Mouse (Mus musculus): Measurements from ENCODE around the gene Efna2.
"Not testable (repeated sequence)": the region's sequence is repeated elsewhere in the genome, so short reads cannot be mapped to it uniquely, and the experiment has no call there.

Gene Efna2

GRCm38 (mm10) chr10:80189999-80190398, 10.7 kb downstream of the Efna2 start:
- no peak for DNase-seq (ENCODE audit: low read depth)

GRCm38 (mm10) chr10:80190491-80191051, 11.3 kb downstream of the Efna2 start:
- peak; percentile 12 for DNase-seq (ENCODE audit: low read depth)

DNA sequence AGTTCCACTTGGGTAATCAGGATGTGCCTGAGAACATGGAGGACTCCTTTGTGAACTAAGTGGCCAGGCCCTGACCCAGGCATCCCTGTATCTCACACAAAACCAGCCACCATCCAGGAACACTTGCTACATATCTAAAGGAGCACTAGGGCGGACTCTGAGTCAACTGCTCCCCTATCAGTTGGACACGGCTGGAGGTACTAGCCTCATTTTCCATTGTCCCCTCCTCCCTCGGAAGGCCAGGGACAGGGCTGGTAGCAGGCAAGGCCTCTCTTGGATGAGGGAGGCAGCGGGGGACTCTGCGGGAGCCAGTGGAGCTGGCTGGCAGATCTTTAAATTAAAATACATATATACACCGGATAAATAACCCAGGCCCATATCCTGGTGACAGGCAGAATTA, 14.7 kb downstream of the Efna2 start:
- no peak for DNase-seq (ENCODE audit: low read depth)

DNA sequence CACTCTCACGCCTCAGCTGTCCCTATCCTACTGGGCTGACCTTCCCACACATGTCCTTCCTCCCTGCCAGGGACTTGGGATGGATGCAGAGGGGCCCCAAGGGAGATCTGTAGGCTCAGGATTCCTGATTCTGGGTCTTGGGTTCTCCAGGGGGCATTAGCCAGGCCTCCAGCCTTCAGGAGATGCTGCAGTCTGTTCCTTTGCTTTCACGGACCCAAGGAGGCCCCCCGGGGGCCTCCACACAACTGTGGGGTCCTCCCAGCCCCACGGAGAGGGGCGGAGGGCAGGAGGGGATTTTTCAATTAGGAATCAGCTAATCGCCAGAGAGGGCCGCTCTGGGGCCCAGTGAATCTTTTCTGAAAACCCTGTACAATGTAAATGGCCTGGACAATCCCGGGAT, 15.2 kb downstream of the Efna2 start:
- DNase-seq (ENCODE audit: low read depth): no peak

GRCm38 (mm10) chr10:80196167-80196566, 16.9 kb downstream of the Efna2 start:
- no peak for DNase-seq (ENCODE audit: low read depth)

- no peak for DNase-seq (ENCODE audit: low read depth)
These were observed 17.7 kb downstream of the Efna2 start for GRCm38 (mm10) chr10:80196778-80197581.

DNA sequence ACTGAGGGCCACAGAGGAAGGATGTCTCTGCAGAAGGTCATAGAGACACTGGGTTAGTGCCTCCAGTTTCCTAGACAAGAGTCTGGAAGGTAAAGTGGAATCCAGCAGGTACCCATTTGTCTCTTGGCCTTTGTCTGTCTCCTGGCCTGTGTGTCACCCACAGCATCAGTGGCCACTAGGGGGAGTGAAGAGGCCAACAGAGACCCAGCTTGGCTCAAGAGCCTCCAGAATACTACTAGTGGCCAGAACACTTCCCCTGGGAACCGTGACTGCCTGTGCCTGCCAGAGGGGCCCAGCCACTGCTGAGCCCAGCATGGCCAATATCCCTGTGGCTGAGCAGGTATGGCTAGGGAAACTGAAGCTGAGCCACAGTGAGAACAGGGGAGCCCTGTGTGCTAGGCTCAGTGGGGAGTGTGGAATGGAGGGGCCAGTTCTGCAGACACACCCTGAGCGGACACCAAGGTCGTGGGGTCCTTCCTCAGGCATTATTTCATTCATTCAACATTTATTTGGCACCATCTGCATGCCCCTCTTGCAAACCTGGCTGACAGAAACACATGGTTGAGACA, 20.2 kb downstream of the Efna2 start:
- DNase-seq (ENCODE audit: low read depth): peak; percentile 90

DNA sequence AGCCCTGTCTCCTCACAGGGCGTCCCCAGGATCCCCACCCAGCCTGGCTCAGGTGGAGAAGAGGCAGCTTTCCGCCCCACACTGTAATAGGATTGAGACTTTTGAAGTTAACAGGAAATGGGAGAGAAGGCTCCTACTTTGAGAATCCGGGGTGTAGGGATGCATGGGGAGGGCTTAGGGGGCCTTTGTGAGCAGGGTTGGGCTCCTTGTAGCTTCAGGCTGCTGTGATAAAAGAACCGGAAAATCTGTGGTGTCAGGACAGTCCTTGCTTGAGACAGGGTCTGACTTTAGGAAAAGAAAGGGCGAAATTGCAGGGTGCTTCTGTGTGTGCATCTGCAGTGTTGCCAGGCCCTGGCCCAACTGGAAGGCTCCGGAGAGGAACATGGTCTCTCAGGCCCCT, 21.2 kb downstream of the Efna2 start:
- no peak for DNase-seq (ENCODE audit: low read depth)

DNA sequence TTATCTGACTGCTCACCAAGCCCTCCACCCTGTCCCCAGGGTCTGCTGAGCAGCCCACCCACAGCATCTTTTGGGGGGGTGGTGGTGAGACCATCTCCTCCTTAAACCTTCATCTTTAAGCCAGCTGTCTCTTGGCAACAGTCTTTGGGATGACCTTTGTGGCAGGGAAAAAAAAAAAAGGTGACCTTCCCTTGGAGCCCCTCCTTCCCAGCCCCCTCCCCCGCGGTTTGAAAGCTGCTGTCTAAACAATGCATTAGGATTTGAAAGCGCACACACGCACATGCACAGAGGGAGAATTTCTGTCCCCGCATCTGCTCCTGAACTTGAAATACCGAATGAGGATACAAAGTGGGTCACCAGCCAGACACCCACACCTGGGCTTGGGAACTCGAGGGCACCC, 24.8 kb downstream of the Efna2 start:
- no peak for DNase-seq (ENCODE audit: low read depth)

DNA sequence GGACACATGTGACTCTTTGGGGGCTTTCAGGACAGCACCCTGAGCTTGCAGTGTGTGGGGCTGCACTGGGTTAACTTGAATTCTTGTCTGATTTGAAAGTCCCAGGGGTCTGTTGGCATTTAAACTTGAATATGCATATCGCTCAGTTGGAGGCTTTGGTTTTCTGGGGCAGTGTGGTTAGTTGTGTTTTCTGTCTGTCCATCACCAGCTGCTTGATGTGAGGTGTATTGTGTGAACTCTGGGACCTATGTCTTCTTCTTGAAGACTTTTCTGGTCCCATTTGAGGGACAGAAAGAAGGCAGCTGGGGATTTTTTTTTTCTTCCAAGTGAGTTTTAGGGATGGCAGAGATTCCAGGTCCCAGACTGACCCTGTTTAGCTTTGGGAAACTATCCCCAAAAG, 27.9 kb downstream of the Efna2 start:
- DNase-seq (ENCODE audit: low read depth): no peak

DNA sequence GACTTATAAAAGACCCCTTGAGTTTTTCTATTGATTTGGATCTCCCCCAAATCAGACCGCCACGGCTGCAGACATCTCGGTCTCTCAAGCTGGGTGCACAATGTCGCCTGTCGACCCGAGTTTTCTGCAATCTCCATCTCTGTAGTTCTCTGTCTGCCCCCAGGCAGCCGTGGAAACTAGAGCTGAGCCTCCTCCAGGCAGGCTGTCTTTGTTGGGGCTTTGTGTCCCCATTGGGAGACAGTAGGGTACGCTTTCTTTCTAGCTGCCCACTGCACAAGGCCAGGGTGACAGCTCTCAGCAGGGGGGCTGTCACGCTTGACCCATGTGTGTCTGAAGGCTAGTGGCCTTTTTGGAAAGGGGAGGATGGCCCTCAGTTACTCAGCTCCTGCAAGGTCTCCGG, 28.4 kb downstream of the Efna2 start:
- no peak for DNase-seq (ENCODE audit: low read depth)

- no peak for DNase-seq (ENCODE audit: low read depth)
These were observed 29.0 kb downstream of the Efna2 start for GRCm38 (mm10) chr10:80208248-80208647.

- DNase-seq (ENCODE audit: low read depth): no peak
These were observed 29.6 kb downstream of the Efna2 start for GRCm38 (mm10) chr10:80208841-80209371.

- DNase-seq (ENCODE audit: low read depth): peak; percentile 76
These were observed 32.3 kb downstream of the Efna2 start for GRCm38 (mm10) chr10:80211547-80212103.

- DNase-seq (ENCODE audit: low read depth): no peak
These were observed 35.9 kb downstream of the Efna2 start for GRCm38 (mm10) chr10:80215048-80215772.

- DNase-seq (ENCODE audit: low read depth): no peak
These were observed 41.4 kb downstream of the Efna2 start for GRCm38 (mm10) chr10:80220676-80221075.

DNA sequence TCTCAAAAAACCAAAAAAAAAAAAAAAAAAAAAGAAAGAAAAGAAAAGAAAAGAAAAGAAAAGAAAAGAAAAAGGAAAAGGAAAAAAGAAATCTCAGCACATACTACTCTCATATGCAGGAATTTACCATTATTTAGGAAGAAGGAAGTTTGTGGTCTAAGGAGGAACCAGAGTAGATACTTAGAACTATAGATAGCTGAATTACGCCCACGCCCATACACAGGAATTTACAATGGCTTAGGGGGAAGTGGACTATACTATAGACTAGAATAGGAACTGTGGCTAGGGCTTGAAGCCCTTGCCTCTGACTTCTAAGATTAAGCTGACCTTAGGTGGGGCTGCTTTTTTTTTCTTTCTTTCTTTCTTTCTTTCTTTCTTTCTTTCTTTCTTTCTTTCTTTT, 43.9 kb downstream of the Efna2 start:
- not testable (repeated sequence) for DNase-seq (ENCODE audit: low read depth)

- DNase-seq (ENCODE audit: low read depth): no peak
These were observed 46.8 kb downstream of the Efna2 start for GRCm38 (mm10) chr10:80226071-80226415.

DNA sequence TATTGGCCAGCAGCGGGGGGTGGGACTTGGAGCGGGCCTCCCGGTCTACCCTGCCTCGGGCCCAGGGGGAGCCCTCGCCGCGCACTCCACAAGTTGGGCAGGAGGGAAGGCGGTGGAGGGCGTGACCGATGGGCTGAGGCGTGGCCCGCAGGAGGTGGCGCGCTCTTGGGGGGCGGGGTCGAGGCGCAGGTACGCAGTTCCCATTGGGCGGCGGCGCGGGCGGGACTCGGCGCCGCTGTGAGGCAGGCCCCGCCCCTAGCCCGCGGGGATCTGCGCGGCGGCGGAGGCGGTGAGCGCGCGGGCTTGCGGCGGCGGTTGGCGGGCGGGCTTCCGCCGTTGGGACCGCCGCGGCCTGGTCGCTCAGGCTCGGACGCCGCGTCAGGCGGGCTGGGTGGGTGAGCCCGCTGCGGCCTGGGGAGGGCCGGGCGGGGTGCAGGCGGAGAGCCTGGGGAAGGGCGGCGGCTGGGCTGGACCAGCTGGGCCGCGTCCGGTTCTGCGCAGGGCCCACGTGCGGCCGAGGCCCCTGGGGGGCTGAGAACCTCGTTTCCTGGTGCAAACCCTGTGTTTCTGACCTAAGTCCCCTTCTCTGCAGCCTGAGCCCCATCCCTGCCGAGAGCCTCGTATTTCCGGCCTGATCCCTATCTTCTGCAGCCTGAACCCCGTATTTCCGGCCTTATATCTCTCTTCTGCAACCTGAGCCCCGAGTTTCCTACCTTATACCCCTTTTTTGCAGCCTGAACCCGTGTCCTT, 47.3 kb downstream of the Efna2 start, which contains the start of gene Mum1:
TSS of gene Mum1 (plus strand) at position 19 of the 750 bp plus-strand sequence.
- DNase-seq (ENCODE audit: low read depth): peak; percentile 98

GRCm38 (mm10) chr10:80227166-80227539, 47.9 kb downstream of the Efna2 start:
- DNase-seq (ENCODE audit: low read depth): no peak

Data from naive thymus-derived CD4-positive, alpha-beta T cell, adult 2 months (primary cell).